Mouse (Mus musculus): Measurements from ENCODE around the gene Cnot11.
"Not testable (repeated sequence)": the region's sequence is repeated elsewhere in the genome, so short reads cannot be mapped to it uniquely, and the experiment has no call there.

Cnot11 gene

GRCm38 (mm10) chr1:39579139-39579538, 44.3 kb downstream of the Cnot11 start:
- no peak for DNase-seq (ENCODE audit: low read depth, low spot score)

DNA sequence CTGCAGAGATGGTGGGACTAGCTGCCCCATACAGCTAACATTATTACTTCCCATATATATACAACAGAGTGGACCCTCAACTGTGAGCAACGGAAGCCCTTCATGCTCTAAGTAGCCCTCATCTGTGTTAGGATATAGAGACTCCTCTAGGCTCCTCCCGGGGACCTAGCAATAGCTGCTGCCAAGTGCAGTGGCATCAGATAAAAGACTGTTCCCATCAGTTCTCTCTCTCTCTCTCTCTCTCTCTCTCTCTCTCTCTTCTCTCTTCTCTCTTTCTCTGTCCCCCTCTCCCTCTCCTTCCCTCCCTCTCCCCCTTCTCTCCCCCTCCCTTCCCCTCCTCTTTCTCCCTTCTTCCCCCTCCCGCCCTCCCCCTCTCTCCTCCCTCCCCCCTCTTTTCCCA, 46.4 kb downstream of the Cnot11 start:
- DNase-seq (ENCODE audit: low read depth, low spot score), result no peak

DNA sequence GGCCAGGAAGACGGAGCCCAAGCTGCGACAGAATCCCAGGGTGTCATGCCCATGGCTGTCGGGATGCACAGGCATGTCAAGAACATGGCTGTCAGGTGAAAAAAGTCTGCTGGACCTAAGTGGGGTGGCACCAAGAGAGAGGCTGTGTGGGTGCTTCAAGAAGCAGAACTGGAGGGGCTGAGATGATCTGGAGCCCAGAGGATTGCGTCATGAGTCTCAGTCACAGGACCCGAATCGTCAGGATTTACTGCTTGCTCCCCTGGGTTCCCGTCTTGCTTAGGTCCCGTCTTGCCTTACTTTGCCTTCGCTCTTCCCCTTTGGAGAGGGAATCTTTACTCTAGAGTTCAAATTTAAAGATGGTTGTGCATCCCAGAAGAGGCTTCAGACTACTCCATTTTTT, 48.4 kb downstream of the Cnot11 start:
- DNase-seq (ENCODE audit: low read depth, low spot score), result no peak

DNA sequence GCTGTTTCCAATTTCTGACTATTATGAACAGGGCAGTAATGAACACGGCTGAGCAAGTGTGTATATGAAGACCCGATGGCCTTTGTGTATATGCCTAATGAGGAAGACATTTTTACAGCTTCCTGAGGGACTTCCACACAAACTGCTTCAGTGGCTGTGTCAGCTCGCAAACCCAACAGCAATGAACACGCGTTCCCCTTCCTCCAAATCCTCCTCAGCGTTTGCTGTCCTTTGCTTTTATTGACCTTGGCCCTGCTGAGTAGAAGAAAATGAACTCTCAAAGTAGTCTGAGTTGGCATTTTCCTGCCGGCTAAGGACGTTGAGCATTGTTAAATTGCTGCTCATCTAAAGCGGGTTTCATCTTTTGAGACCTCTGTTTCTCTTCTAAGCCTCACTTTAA, 50.6 kb downstream of the Cnot11 start:
- no peak for DNase-seq (ENCODE audit: low read depth, low spot score)

DNA sequence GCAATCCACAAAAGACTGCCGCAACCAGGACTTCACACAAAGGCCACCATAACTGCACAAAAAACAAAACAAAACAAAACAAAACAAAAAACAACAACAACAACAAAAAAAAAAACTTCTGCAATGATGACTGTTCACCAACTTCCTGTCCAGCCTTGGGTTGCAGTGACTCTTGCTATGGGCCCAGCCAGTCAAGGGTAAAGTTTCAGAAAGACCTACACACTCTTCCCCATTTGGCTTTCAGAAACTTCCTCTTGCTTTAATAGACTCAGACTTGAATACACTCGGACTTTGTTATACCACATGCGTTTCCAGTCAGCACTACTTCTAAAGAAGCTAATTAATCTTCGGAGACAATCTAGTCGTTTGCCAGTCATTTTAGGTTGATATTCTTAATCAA, 55.4 kb downstream of the Cnot11 start:
- DNase-seq (ENCODE audit: low read depth, low spot score), result peak; percentile 52

DNA sequence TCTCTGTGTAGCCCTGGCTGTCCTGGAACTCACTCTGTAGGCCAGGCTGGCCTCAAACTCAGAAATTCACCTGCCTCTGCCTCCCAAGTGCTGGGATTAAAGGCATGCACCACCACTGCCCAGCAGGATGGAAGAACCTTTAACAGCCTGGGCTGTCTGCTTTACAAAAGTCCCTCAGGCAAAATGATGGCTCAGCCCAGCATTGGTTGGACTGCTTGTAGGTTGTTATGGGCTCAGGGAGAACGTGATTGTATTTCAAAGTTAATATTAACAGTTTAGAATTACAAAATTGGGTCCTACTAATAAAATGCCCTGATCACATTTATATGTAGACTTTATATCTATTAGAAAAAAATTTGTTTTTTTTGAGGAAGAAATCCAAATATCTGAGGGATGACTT, 56.8 kb downstream of the Cnot11 start:
- DNase-seq (ENCODE audit: low read depth, low spot score), result not testable (repeated sequence)

- DNase-seq (ENCODE audit: low read depth, low spot score), result no peak
Measured at GRCm38 (mm10) chr1:39592090-39592489, 57.3 kb downstream of the Cnot11 start.

DNA sequence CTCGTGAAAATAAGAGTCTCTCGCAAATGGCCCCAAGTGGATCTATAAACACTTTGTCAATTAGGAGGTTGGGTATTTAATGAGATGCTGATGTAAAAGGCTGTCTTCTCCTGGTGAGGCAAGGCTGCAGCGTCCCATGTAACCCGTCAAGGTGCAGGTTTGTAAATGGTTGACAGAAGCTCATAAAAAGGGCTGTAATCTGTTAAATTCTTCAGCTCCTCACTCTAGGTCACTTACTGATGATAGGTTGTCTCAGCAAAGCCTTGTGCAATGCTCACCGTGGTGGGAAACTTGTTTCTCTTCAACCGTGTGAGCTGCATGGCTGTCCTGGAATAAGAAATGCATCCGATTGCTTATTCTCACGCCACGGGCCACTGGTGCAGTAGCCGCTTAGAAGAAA, 59.0 kb downstream of the Cnot11 start:
- no peak for DNase-seq (ENCODE audit: low read depth, low spot score)
